Mouse (Mus musculus): ENCODE results near the gene Ndufv1. TPM values are rescaled to one million over a fixed set of nuclear protein-coding genes. Genes with fewer than 3 reads are reported as not detected.
"Not testable (repeated sequence)": the region's sequence is repeated elsewhere in the genome, so short reads cannot be mapped to it uniquely, and the experiment has no call there.

Gene Ndufv1
- total RNA-seq, 2 experiments from 2014 or later = 1,061 to 1,067 TPM

DNA sequence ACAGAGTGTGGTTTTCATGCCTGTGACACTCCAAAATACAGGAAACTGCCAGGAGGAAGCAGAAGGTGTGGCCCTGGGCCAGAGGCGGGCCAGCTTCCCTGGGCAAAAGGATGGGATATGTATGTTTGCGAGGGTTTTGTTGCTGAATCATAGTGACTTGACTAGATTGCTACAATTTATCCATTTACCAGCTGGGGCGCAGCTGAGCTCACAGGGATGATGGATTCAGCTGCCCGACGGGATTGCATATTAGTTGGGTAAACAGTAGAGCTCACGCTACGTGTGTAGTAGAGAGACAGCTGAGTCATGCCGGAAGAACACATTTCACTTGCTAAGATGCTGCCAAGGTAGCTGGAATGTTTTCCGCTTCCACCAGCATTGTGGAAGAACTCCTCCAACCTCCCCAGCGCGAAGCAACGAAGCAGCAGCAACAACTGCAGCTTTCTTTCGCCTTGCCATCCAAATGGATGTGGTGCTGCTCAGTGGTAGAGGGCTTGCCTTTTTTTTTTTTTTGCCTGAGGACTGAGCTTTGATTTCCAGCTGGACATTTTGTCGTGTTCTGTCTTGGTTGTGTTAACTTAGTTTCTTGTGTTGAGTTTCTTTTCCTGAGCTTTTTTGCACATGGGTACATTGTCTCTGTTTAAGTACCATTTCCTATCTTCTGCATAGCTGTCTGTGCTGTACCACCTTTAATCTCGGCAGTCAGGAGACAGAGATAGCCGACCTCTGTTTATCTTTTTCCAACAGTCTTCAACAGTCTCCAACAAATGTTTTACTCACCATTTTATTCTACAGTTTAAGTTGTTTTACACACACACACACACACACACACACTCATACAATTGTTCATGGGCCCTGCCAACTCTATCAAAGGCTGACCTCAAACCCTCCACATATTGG lies 33.6 kb upstream of the Ndufv1 start, which contains the start of gene Gstp2:
Gene Gstp2 (minus strand): TSS at position 58 of the 900 bp plus-strand sequence.
- intact Hi-C loops (cut with DNase I) = no loop called here
- DNase-seq = peak; percentile 74 to 81

DNA sequence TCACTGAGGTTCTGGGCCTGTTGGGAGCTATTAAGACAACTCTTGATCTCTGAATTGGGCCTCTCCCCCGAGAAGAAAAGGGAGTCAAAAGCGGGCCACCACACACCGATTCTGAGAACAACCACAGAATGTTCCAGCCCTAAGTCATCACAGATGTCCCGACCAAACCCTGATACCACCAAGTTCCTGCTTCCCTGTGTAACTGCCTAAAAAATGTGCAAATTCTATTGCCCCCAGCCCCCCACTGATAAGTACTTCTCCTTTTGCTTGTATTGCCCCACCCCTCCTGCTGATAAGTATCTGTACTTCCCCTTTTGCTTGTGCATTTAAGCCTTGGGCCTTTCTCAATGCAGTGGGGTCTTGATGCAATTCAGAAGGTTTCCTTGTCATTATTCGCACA lies 31.5 kb upstream of the Ndufv1 start:
- DNase-seq; intact Hi-C loops (cut with DNase I): not testable (repeated sequence)

DNA sequence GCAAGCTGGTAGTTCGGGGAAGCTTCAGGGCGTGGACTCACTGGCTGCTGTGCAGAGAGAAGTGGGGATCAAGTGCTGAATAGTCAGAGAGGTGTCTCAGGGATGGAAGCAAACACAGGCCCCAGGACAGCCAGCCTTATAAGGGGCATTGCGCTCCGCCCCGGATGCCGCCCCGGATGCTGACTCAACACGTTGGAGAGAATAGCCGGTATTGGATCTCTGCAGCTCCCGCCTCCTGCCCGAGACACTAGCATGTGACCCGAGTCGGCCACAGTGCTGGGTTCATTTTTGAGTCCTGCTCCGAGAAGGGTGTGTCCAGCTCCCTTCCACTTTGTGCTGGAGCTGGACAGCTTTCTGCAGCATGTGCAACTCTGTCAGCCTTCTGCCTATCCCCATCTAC lies 29.5 kb upstream of the Ndufv1 start:
- intact Hi-C loops (cut with DNase I) = no loop called here
- DNase-seq = peak; percentile 49 to 54

DNA sequence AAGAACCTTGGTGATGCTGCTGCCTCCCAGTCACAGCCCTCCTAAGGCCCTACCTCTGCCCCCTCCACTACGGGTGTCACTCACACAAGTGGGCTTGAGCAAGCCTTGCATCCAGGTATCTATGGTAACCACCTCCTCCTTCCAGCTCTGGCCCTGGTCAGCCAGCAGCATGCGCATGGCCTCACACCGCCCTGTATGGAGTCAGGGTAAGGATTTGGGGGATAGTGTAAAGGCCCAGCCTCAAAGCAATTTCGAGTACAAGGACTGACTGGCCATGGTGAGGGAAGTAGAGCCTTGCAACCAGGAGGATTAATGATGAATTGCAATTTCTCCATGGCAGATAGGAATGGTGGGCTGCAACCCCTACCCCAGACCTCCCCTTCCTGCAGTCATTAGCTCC lies 28.9 kb upstream of the Ndufv1 start:
- intact Hi-C loops (cut with DNase I) = not testable (repeated sequence)

DNA sequence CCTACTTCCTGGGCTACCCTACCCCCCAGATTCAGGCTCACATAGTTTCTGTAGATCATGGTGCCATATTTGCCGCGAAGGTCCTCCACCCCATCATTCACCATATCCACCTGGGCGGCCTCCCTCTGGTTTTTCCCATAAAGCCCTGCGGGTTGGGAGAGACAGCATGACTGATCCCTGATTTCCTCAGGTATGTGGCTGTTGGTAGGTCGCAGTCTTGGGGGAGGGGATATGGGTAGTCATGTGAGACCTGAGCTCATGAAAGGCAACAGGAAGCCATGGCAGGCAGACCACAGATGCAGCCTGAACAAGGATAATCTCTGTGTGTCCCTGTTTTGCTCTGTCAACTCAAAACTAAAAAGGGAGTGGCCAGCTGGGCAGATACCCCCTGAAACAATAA lies 28.3 kb upstream of the Ndufv1 start:
- intact Hi-C loops (cut with DNase I); DNase-seq: not testable (repeated sequence)

More for the DNA sequence above, 28.9 kb upstream of the Ndufv1 start:
- not testable (repeated sequence) for DNase-seq

- intact Hi-C loops (cut with DNase I) = no loop called here
- DNase-seq = peak; percentile 88 to 92
Measured at GRCm38 (mm10) chr19:4037788-4038232, 25.2 kb upstream of the Ndufv1 start, which contains the start of gene Gstp1. Gene Gstp1, minus strand, starts transcription at chr19:4037985.

GRCm38 (mm10) chr19:4037154-4037787 lies 24.7 kb upstream of the Ndufv1 start:
- intact Hi-C loops (cut with DNase I); DNase-seq: not testable (repeated sequence)

GRCm38 (mm10) chr19:4036327-4037045 lies 23.9 kb upstream of the Ndufv1 start:
- intact Hi-C loops (cut with DNase I) = no loop called here
- DNase-seq = no peak

GRCm38 (mm10) chr19:4033742-4034141 lies 21.1 kb upstream of the Ndufv1 start:
- DNase-seq = no peak
- intact Hi-C loops (cut with DNase I) = no loop called here

- DNase-seq = no peak
- intact Hi-C loops (cut with DNase I) = no loop called here
Measured at GRCm38 (mm10) chr19:4033298-4033697, 20.7 kb upstream of the Ndufv1 start.

DNA sequence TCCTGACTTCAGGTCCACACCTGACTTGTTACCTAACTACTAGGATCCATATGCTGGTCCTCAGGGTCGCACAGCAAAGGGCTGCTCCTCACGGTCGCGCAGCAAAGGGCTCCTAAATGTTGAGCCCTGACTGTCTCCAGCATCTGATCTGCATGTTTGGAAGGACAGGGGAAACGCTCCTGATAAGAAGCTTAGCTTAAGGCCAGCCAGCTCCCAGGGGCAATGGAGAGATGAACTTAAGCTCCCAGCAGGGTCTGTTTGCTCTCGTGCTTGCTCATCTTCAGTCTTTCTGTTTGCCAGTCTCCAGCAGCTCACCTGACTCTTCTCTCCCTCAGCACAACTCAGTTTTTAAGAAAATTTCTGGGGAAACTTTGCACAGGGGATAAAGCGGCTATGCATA lies 20.1 kb upstream of the Ndufv1 start:
- intact Hi-C loops (cut with DNase I) = no loop called here
- DNase-seq = no peak

GRCm38 (mm10) chr19:4027576-4027975 lies 15.0 kb upstream of the Ndufv1 start:
- intact Hi-C loops (cut with DNase I) = no loop called here
- DNase-seq = no peak

DNA sequence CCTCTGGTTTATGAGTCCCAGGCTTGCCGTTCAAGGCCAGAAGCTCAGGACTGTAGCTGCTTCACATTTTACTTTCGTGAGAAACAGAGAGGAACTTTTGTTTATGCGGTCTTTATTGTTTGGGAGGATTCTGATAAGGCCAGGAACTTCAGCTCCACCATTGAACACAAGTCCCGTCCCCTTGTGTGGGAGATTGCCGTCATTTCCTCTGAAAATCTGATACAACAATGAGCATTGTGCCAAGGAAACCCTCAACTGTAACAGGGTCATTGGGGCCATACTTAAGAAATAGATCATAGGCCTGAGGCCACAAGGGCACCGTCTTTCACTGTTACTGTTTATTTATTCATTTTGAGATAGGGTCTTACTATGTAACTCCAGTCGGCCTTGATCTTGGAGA lies 10.6 kb upstream of the Ndufv1 start:
- DNase-seq = no peak
- intact Hi-C loops (cut with DNase I) = no loop called here

DNA sequence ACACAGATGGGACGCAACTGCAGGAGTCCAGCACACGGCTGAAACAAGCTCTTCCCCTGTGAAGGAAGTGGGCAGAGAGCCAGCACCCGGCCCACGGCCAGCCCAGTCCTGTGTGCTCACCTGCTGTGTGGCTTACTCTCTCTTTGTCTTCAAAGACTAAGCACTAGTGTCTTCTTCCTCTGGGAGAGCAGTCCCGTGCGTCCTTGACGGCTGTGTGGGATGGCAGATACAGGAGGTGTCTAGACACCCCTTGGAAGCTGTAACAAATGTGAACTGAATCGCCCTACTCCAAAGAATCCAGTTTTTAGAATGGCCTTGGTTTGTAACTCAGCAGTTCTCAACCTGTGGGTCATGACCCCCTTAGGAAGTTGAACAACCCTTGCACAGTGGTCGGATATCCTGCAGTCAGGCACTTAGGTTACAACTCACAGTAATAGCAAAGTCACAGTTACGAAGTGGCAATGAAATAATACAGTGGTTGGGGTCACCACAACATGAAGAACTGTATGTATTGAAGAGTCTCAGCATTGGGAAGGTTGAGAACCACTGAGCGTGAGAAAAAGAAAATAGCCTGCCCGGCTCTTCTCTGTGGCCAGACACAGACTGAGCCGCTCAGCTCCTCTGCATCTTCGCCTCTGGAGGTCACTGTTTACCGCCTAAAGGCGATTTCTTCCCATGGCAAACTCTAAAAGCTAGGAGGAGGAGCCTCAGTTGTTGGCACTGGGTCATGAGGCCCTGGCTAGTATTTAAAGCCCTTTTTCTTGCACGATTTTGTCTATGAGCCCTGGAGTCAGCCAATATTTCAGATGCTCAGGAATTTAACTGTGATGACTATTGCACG lies 6.4 kb upstream of the Ndufv1 start:
- peak; percentile 82 to 89 for DNase-seq
- intact Hi-C loops (cut with DNase I) = loop anchor here (1.0 kb wide), 2 partner anchors 29 to 209 kb away; no protein-coding TSS in a partner anchor

GRCm38 (mm10) chr19:4017921-4018587 lies 5.4 kb upstream of the Ndufv1 start:
- intact Hi-C loops (cut with DNase I) = no loop called here
- no peak for DNase-seq

DNA sequence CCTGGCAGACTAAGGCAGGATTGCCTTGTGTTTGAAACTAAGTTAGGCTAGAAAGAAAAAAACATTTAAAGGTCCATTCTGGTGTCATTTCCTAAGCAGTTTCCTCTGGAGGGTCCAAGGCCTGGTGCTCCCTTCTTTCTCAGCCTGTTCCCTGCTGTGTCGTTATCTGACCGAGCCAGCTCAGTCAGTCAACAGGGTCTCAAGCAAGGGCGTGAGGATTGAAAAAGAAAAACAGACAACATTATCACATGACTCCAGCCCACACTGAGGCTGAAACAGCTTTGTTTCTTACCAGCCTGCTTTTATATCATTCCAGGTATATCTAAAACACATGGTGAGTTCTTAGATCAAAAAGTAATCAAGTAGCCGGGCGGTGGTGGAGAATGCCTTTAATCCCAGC lies 3.0 kb upstream of the Ndufv1 start:
- no peak for DNase-seq
- intact Hi-C loops (cut with DNase I) = no loop called here

DNA sequence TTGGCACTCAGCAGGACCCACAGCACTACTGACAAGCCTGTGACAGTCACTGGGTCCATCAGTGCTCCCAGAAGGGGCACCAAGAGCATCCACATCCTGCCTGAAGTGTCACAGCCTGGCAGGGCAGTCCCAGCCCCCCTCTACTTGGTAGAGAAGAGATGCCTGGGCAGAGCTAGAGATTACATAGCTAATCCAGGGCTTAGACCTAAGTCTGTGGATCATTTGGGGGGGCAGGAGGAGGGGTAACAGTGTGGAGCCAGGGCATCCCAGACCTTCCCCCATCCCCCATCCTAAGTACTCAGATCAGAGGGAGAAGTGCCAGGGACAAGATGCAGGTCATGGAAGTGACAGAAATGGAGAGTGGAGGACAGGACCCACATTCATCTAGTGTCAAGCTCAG lies 2.2 kb upstream of the Ndufv1 start:
- intact Hi-C loops (cut with DNase I) = no loop called here
- DNase-seq = no peak

DNA sequence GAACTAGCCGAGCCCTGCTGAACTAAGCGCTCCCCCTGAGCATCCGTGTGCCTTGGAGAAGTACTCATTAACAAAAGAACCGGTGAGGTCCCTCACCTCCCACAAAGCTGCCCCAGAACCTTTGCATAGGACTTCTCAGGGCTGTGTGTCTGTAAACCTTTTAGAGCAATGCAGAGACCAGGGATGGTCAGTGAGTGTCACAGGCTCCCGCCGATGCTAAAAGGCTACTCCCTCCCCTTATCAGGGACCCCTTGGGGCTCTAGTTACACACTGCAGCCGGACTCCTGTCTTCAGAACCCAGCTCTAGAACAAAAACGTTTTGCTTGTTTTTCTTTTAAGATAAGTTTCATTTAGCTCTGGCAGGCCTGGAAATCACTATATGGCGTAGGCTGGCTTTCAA lies 460 bp upstream of the Ndufv1 start:
- DNase-seq = no peak
- intact Hi-C loops (cut with DNase I) = loop anchor here (2.0 kb wide), 1 partner anchor 66 kb away; no protein-coding TSS in a partner anchor

GRCm38 (mm10) chr19:4011086-4011485 lies 1.5 kb downstream of the Ndufv1 start:
- DNase-seq = no peak
- intact Hi-C loops (cut with DNase I) = no loop called here
